Mouse (Mus musculus): ENCODE measurements around the gene Gm12117. TPM values are rescaled to one million over a fixed set of nuclear protein-coding genes. Genes with fewer than 3 reads are reported as not detected.

Gene Gm12117
- polyA plus RNA-seq (2012; fragmentation: generic; extraction: Trizol), result not detected

GRCm38 (mm10) chr11:33276637-33277036 lies at the start of gene Gm12117:
TSS of gene Gm12117 (minus strand) at chr11:33276737.
- Histone ChIP-seq H3K4me3 (no peak within 1 kb of the TSS), H3K27me3 (ENCODE audit: control insufficient read depth, insufficient read depth, insufficient read length) (no peaks in the 10 kb centered on the region), H3K79me2 (ENCODE audit: control insufficient read depth, insufficient read depth) (no peaks in the 10 kb centered on the region), H3K36me3 (ENCODE audit: control insufficient read depth, insufficient read depth) (no peaks in the 10 kb centered on the region), H3ac (ENCODE audit: control insufficient read depth, insufficient read length) (no peak within 1 kb of the TSS), H3K4me2 (ENCODE audit: low read depth) (no peak within 1 kb of the TSS)
- no peak for TF ChIP-seq TCF12 (IDR thresholded peaks at IDR 0.05; ENCODE audit: insufficient read depth, poor library complexity, severe bottlenecking)

- no peaks in the 10 kb centered on the region for H3K36me3 ChIP-seq (ENCODE audit: control insufficient read depth, insufficient read depth)
- no peaks in the 10 kb centered on the region for H3K27me3 ChIP-seq (ENCODE audit: control insufficient read depth, insufficient read depth, insufficient read length)
- no peak overlapping the region for H3ac ChIP-seq (ENCODE audit: control insufficient read depth, insufficient read length)
- H3K79me2 ChIP-seq (ENCODE audit: control insufficient read depth, insufficient read depth), result no peaks in the 10 kb centered on the region
- TF ChIP-seq USF1 (IDR thresholded peaks at IDR 0.05; ENCODE audit: low read depth), result no peak
- no peak for TF ChIP-seq E2F4 (IDR thresholded peaks at IDR 0.05; ENCODE audit: insufficient read depth)
- TF ChIP-seq MYOG (IDR thresholded peaks at IDR 0.05; ENCODE audit: control insufficient read depth in 1 of 3, insufficient read depth in 1 of 3, insufficient read length in 2 of 3, low read depth in 2 of 3), result no peak
- no peak for TF ChIP-seq MAX (IDR thresholded peaks at IDR 0.05; ENCODE audit: low read depth)
- no peak for TF ChIP-seq TCF3 (IDR thresholded peaks at IDR 0.05; ENCODE audit: insufficient read length, low read depth)
- no peak for TF ChIP-seq REST (IDR thresholded peaks at IDR 0.05; ENCODE audit: insufficient read depth, insufficient read length)
- TF ChIP-seq SRF (IDR thresholded peaks at IDR 0.05; ENCODE audit: control insufficient read depth, insufficient read length, low read depth), result no peak
- no peak for TF ChIP-seq POLR2AphosphoS2 (IDR thresholded peaks at IDR 0.05; ENCODE audit: insufficient read length, low read depth)
- no peak for TF ChIP-seq POLR2A (IDR thresholded peaks at IDR 0.05; ENCODE audit: insufficient read length, low read depth)
- no peak for TF ChIP-seq CEBPB (IDR thresholded peaks at IDR 0.05; ENCODE audit: insufficient read depth, poor library complexity, severe bottlenecking)
- TF ChIP-seq MYOD1 (IDR thresholded peaks at IDR 0.05; ENCODE audit: control insufficient read depth in 1 of 3, insufficient read length in 2 of 3, low read depth in 2 of 3), result no peak
- TF ChIP-seq TCF12 (IDR thresholded peaks at IDR 0.05; ENCODE audit: insufficient read depth, poor library complexity, severe bottlenecking), result no peak
- H3K4me2 ChIP-seq (ENCODE audit: low read depth), result no peak overlapping the region
- H3K4me3 ChIP-seq, result no peak overlapping the region
Measured at GRCm38 (mm10) chr11:33319006-33319611, 42.6 kb upstream of the Gm12117 start.

GRCm38 (mm10) chr11:33309566-33309965 lies 33.0 kb upstream of the Gm12117 start:
- TF ChIP-seq SRF (IDR thresholded peaks at IDR 0.05; ENCODE audit: control insufficient read depth, insufficient read length, low read depth), result no peak
- TF ChIP-seq MYOG (IDR thresholded peaks at IDR 0.05; ENCODE audit: control insufficient read depth in 1 of 3, insufficient read depth in 1 of 3, insufficient read length in 2 of 3, low read depth in 2 of 3), result no peak
- no peak for TF ChIP-seq POLR2A (IDR thresholded peaks at IDR 0.05; ENCODE audit: insufficient read length, low read depth)
- TF ChIP-seq MAX (IDR thresholded peaks at IDR 0.05; ENCODE audit: low read depth), result no peak
- no peak for TF ChIP-seq TCF3 (IDR thresholded peaks at IDR 0.05; ENCODE audit: insufficient read length, low read depth)
- no peak for TF ChIP-seq TCF12 (IDR thresholded peaks at IDR 0.05; ENCODE audit: insufficient read depth, poor library complexity, severe bottlenecking)
- no peak for TF ChIP-seq E2F4 (IDR thresholded peaks at IDR 0.05; ENCODE audit: insufficient read depth)
- no peak for TF ChIP-seq CEBPB (IDR thresholded peaks at IDR 0.05; ENCODE audit: insufficient read depth, poor library complexity, severe bottlenecking)
- no peak for TF ChIP-seq MYOD1 (IDR thresholded peaks at IDR 0.05; ENCODE audit: control insufficient read depth in 1 of 3, insufficient read length in 2 of 3, low read depth in 2 of 3)
- no peak for TF ChIP-seq USF1 (IDR thresholded peaks at IDR 0.05; ENCODE audit: low read depth)

GRCm38 (mm10) chr11:33300859-33301258 lies 24.3 kb upstream of the Gm12117 start:
- no peak overlapping the region for H3ac ChIP-seq (ENCODE audit: control insufficient read depth, insufficient read length)
- no peak overlapping the region for H3K4me3 ChIP-seq
- no peaks in the 10 kb centered on the region for H3K79me2 ChIP-seq (ENCODE audit: control insufficient read depth, insufficient read depth)
- H3K27me3 ChIP-seq (ENCODE audit: control insufficient read depth, insufficient read depth, insufficient read length), result no peaks in the 10 kb centered on the region
- no peaks in the 10 kb centered on the region for H3K36me3 ChIP-seq (ENCODE audit: control insufficient read depth, insufficient read depth)
- no peak overlapping the region for H3K4me2 ChIP-seq (ENCODE audit: low read depth)
- no peak for TF ChIP-seq POLR2AphosphoS2 (IDR thresholded peaks at IDR 0.05; ENCODE audit: insufficient read length, low read depth)
- no peak for TF ChIP-seq TCF3 (IDR thresholded peaks at IDR 0.05; ENCODE audit: insufficient read length, low read depth)
- TF ChIP-seq MYOG (IDR thresholded peaks at IDR 0.05; ENCODE audit: control insufficient read depth in 1 of 3, insufficient read depth in 1 of 3, insufficient read length in 2 of 3, low read depth in 2 of 3), result no peak
- no peak for TF ChIP-seq TCF12 (IDR thresholded peaks at IDR 0.05; ENCODE audit: insufficient read depth, poor library complexity, severe bottlenecking)

More at GRCm38 (mm10) chr11:33309566-33309965, 33.0 kb upstream of the Gm12117 start:
- H3K79me2 ChIP-seq (ENCODE audit: control insufficient read depth, insufficient read depth), result no peaks in the 10 kb centered on the region
- H3K36me3 ChIP-seq (ENCODE audit: control insufficient read depth, insufficient read depth), result no peaks in the 10 kb centered on the region
- no peak overlapping the region for H3K4me3 ChIP-seq
- H3K27me3 ChIP-seq (ENCODE audit: control insufficient read depth, insufficient read depth, insufficient read length), result no peaks in the 10 kb centered on the region
- no peak overlapping the region for H3ac ChIP-seq (ENCODE audit: control insufficient read depth, insufficient read length)
- no peak overlapping the region for H3K4me2 ChIP-seq (ENCODE audit: low read depth)

GRCm38 (mm10) chr11:33299371-33299770 lies 22.8 kb upstream of the Gm12117 start:
- no peak overlapping the region for H3K4me3 ChIP-seq
- no peaks in the 10 kb centered on the region for H3K36me3 ChIP-seq (ENCODE audit: control insufficient read depth, insufficient read depth)
- TF ChIP-seq REST (IDR thresholded peaks at IDR 0.05; ENCODE audit: insufficient read depth, insufficient read length) (no peak), E2F4 (IDR thresholded peaks at IDR 0.05; ENCODE audit: insufficient read depth) (no peak), POLR2AphosphoS2 (IDR thresholded peaks at IDR 0.05; ENCODE audit: insufficient read length, low read depth) (no peak), POLR2A (IDR thresholded peaks at IDR 0.05; ENCODE audit: insufficient read length, low read depth) (no peak), MYOD1 (IDR thresholded peaks at IDR 0.05; ENCODE audit: control insufficient read depth in 1 of 3, insufficient read length in 2 of 3, low read depth in 2 of 3) (no peak), TCF3 (IDR thresholded peaks at IDR 0.05; ENCODE audit: insufficient read length, low read depth) (no peak), USF1 (IDR thresholded peaks at IDR 0.05; ENCODE audit: low read depth) (no peak), MYOG (IDR thresholded peaks at IDR 0.05; ENCODE audit: control insufficient read depth in 1 of 3, insufficient read depth in 1 of 3, insufficient read length in 2 of 3, low read depth in 2 of 3) (no peak), SRF (IDR thresholded peaks at IDR 0.05; ENCODE audit: control insufficient read depth, insufficient read length, low read depth) (no peak)
- H3K4me2 ChIP-seq (ENCODE audit: low read depth), result no peak overlapping the region
- no peaks in the 10 kb centered on the region for H3K27me3 ChIP-seq (ENCODE audit: control insufficient read depth, insufficient read depth, insufficient read length)
- no peaks in the 10 kb centered on the region for H3K79me2 ChIP-seq (ENCODE audit: control insufficient read depth, insufficient read depth)
- no peak overlapping the region for H3ac ChIP-seq (ENCODE audit: control insufficient read depth, insufficient read length)

Data from myocyte (in vitro differentiated cells).